Mouse (Mus musculus) olfactory bulb, adult 2 months (tissue): ENCODE data around the gene Ina. TPM values are rescaled to one million over a fixed set of nuclear protein-coding genes. Genes with fewer than 3 reads are reported as not detected.
"Not testable (repeated sequence)": the region's sequence is repeated elsewhere in the genome, so short reads cannot be mapped to it uniquely, and the experiment has no call there.

Experiments
- H3K27ac ChIP-seq: fragments of 200-500 bp; 2 replicates; pipeline ENCODE4 v1.5.1; 2012; ENCODE audit warnings: low read depth, low read length; ENCODE audit not compliant: insufficient read depth
- H3K4me1 ChIP-seq: fragments of 200-500 bp; 2 replicates; pipeline ENCODE4 v1.6.1; 2012; ENCODE audit warnings: low read length; ENCODE audit not compliant: control insufficient read depth, insufficient read depth
- H3K4me3 ChIP-seq: fragments of 200-500 bp; 2 replicates; pipeline ENCODE4 v1.5.1; 2012; ENCODE audit warnings: mild to moderate bottlenecking, low read depth, low read length, moderate library complexity; ENCODE audit not compliant: insufficient read depth
- CTCF ChIP-seq: fragments of 200-500 bp; IDR thresholded peaks from 2 replicates; pipeline ENCODE4 v1.5.1; 2012; ENCODE audit warnings: low read depth, mild to moderate bottlenecking, low read length, moderate library complexity; ENCODE audit not compliant: insufficient read depth
- POLR2A ChIP-seq: fragments of 200-500 bp; IDR thresholded peaks from 2 replicates; pipeline ENCODE4 v1.6.1; 2012; ENCODE audit warnings: mild to moderate bottlenecking, low read depth, low read length, moderate library complexity; ENCODE audit not compliant: insufficient read depth
- WGBS: fragments of 180-500 bp; shearing (Covaris S2); methylation state at CpG from one replicate; pipeline ENCODE4 v1.1.7; 2018; 5-methylcytosine and 5-hydroxymethylcytosine counted together
- polyA plus RNA-seq: library from polyadenylated mRNA; stranded (reverse); fragments of >200 nt; gene quantifications from 2 replicates; pipeline ENCODE4 v1.2.4, GENCODE M21; 2012; ENCODE audit warnings: low replicate concordance; ENCODE audit not compliant: missing spikeins, insufficient read depth, insufficient read length

The Ina gene
- polyA plus RNA-seq, 1 experiment: not detected

DNA sequence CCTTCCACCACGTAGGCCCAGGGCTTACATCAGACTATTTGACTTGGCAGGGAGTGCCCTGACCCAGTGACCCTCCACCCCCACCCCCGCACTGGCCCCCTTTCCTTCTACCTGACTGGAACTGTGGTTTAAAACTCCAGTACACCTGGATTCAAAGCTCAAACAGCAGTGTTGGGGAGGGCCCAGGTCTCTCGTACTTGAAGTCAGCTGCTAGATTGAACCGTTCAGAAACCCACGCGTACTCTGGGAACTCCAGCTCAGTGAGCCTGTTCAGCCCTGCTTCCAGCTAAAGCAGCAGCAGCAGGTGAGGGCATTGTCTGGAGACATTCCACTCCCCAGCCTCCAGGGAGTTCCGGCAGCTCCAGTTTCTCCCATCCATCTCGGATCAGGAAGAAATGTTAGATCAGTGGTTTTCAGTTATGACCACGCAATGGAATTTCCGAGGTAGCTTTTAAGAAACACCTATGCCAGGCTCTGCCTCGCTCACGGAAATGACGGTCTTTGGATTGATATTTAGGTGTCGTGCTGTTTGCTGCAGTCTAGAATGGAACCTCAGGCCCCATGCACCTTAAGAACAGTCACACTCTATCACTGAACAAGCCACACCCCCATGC, 31.0 kb upstream of the Ina start:
- H3K4me1 ChIP-seq: peaks cover 17% of the 10 kb centered on the region
- no peak overlapping the region for H3K27ac ChIP-seq
- H3K4me3 ChIP-seq: no peak overlapping the region
- 66% methylated on average over 14 of the region's 14 CpGs for WGBS
- TF ChIP-seq POLR2A (no peak), CTCF (no peak)

DNA sequence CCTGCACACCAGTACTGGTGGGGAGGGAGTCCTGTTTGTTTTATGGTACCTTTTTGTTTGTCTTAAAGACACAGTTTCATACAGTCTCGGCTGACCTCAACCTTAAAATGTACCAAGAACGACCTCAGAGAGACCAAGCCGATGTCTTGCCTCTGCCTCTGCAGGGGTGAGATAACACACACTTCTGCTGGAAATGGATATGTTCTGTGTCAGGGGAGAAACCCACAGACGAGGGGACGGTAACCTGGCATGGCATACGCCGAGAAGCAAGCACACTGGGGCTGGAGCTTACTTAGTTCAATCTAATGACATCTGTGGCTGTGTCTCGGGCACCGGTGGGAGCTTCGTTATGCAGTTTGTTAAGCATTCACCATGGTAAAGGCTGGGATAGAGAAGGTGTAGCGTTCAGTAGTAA, 30.5 kb upstream of the Ina start:
- 64% methylated on average over 11 of the region's 11 CpGs for WGBS
- peaks cover 22% of the 10 kb centered on the region for H3K4me1 ChIP-seq
- no peak overlapping the region for H3K4me3 ChIP-seq
- TF ChIP-seq CTCF (no peak), POLR2A (no peak)
- H3K27ac ChIP-seq: no peak overlapping the region

GRCm38 (mm10) chr19:46984726-46985622, 29.5 kb upstream of the Ina start:
- 89% methylated on average over 13 of the region's 13 CpGs for WGBS
- Histone ChIP-seq H3K4me3 (no peak overlapping the region), H3K4me1 (peaks cover 21% of the 10 kb centered on the region), H3K27ac (no peak overlapping the region)
- TF ChIP-seq CTCF: no peak
- no peak for TF ChIP-seq POLR2A

DNA sequence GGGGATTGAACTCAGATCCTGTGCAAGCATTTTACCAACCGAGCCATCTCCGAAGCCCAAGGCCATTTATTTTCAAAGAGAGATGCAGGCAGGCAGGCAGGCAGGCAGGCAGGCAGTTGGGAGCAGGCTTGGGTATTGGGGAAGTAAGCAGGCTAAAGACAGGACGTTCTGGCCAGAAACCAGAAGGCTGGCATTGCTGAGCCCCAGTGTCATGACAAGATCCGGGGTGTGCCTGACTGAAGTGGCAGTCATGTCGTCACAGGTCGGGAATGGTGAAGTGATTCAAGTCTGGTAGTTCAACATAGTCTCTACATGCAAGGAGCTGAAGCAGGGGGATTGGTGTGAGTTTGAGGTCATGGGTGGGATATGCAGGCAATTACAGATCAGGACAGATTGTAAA, 26.9 kb upstream of the Ina start:
- H3K4me3 ChIP-seq: no peak overlapping the region
- WGBS: 82% methylated on average over 6 of the region's 6 CpGs
- TF ChIP-seq POLR2A: no peak
- TF ChIP-seq CTCF: no peak
- no peak overlapping the region for H3K27ac ChIP-seq
- peaks cover 21% of the 10 kb centered on the region for H3K4me1 ChIP-seq

- H3K27ac ChIP-seq: no peak overlapping the region
- WGBS: 56% methylated on average over 16 of the region's 16 CpGs
- no peak overlapping the region for H3K4me3 ChIP-seq
- peaks cover 21% of the 10 kb centered on the region for H3K4me1 ChIP-seq
- TF ChIP-seq CTCF (no peak), POLR2A (no peak)
These were observed 26.0 kb upstream of the Ina start for GRCm38 (mm10) chr19:46988231-46989087.

GRCm38 (mm10) chr19:46989479-46990152, 24.9 kb upstream of the Ina start:
- Histone ChIP-seq H3K4me3 (no peak overlapping the region), H3K4me1 (peaks cover 19% of the 10 kb centered on the region), H3K27ac (no peak overlapping the region)
- TF ChIP-seq CTCF: no peak
- TF ChIP-seq POLR2A: no peak
- WGBS: 84% methylated on average over 20 of the region's 20 CpGs

- H3K27ac ChIP-seq: no peak overlapping the region
- TF ChIP-seq CTCF (no peak), POLR2A (no peak)
- 92% methylated on average over 3 of the region's 3 CpGs for WGBS
- H3K4me3 ChIP-seq: no peak overlapping the region
- peaks cover 19% of the 10 kb centered on the region for H3K4me1 ChIP-seq
These were observed 24.4 kb upstream of the Ina start for GRCm38 (mm10) chr19:46990153-46990518.

DNA sequence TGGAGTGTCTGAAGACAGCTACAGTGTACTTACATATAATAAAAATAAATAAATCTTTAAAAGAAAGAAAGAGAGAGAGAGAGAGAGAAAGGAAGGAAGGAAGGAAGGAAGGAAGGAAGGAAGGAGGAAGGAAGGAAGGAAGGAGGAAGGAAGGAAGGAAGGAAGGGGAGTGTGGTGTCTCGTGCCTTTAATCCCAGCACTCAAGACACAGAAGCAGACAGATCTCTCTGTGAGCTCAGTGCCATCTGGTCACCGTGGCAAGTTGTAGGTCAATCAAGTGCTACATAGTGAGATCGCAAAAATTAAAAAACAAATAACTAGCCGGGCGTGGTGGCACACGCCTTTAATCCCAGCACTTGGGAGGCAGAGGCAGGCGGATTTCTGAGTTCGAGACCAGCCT, 23.9 kb upstream of the Ina start:
- 83% methylated on average over 8 of the region's 8 CpGs for WGBS
- not testable (repeated sequence) for H3K4me3 ChIP-seq, H3K27ac ChIP-seq
- H3K4me1 ChIP-seq: peaks cover 19% of the 10 kb centered on the region
